Mouse (Mus musculus): ENCODE results near the gene P4ha1. TPM values are rescaled to one million over a fixed set of nuclear protein-coding genes. Genes with fewer than 3 reads are reported as not detected.

The P4ha1 gene
- polyA plus RNA-seq, 1 experiment from 2014 or later = 27.4 TPM

DNA sequence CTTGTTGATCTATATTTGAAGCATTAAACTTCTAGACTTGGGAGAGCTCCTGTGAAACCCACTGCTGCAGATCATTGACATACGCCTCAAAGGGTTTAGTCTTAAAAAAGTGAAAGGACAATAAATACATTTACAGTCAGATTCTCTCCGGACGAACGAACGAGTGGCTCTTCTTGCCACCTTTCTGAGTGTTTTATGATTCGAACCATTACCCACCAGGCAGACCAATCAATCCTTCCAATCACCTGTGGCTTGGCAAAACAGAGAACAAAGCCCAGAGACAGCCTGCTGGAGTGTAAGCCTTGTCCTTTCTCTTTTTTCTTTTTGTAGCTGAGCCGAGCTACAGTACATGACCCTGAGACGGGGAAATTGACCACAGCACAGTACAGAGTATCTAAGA is 31.9 kb downstream of the P4ha1 start:
- no peak for ATAC-seq
- Histone ChIP-seq H3K9ac (no peak overlapping the region), H3K27me3 (replicated peaks) (no peaks in the 10 kb centered on the region), H3K4me1 (peaks cover 8% of the 10 kb centered on the region; the same call in 1 of the 2 replicates), H3K9me3 (replicated peaks) (no peaks in the 10 kb centered on the region), H3K4me2 (no peak overlapping the region), H3K4me3 (no peak overlapping the region), H3K36me3 (peaks cover 80% of the 10 kb centered on the region), H3K27ac (no peak overlapping the region)
- WGBS (ENCODE audit: insufficient replicate concordance) = 78% methylated on average over 8 of the region's 8 CpGs

DNA sequence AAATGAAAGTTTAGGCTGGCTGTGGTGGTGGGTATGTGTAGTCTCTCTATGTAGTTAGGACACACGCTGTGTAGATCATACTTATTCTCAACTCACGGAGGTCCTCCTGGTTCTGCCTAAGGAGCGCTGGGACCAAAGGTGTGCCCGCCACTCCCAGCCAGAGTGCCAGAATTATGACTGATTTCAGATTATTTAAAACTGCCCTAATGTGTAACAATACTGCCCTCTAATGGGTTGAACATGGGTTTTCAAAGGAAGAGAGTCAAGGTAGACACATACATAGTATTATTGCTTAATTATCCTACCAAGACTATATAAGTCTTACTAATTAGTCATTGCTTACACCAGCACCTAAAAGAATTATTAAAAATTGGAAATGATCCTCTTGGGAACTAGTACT is 35.6 kb downstream of the P4ha1 start:
- no peaks in the 10 kb centered on the region for H3K9me3 ChIP-seq (replicated peaks)
- H3K27ac ChIP-seq = no peak overlapping the region
- peaks cover 80% of the 10 kb centered on the region for H3K36me3 ChIP-seq
- H3K9ac ChIP-seq = no peak overlapping the region
- peaks cover 14% of the 10 kb centered on the region for H3K4me1 ChIP-seq
- no peak overlapping the region for H3K4me3 ChIP-seq
- no peak overlapping the region for H3K4me2 ChIP-seq
- H3K27me3 ChIP-seq (replicated peaks) = no peaks in the 10 kb centered on the region
- 83% methylated on average over 4 of the region's 4 CpGs for WGBS (ENCODE audit: insufficient replicate concordance)
- no peak for ATAC-seq

DNA sequence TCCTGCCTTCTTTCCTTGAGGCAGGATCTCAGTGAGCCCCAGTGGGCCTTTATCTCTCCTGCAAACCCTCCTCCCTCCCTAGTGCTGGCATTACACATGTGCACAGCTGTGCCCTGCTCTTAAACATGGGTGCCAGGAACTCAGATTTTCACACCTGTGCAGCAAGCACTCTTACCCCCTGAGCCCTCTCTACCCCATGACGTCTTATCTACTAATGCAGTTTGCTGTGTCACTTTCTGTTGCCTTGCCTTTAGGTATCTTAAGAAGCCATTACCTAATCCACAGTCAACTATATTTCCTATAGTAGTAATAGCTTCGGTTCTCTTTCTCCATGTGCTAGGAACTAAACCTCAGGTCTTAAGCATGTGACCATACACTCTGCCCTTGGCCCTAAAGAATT is 40.1 kb downstream of the P4ha1 start:
- Histone ChIP-seq H3K36me3 (peaks cover 91% of the 10 kb centered on the region), H3K4me2 (no peak overlapping the region), H3K27me3 (replicated peaks) (no peaks in the 10 kb centered on the region), H3K27ac (no peak overlapping the region; the same call in 1 of the 2 replicates), H3K9ac (no peak overlapping the region), H3K4me3 (no peak overlapping the region), H3K4me1 (peaks cover 24% of the 10 kb centered on the region), H3K9me3 (replicated peaks) (no peaks in the 10 kb centered on the region)
- 38% methylated on average over 2 of the region's 2 CpGs for WGBS (ENCODE audit: insufficient replicate concordance)
- peak; percentile 64 for ATAC-seq

DNA sequence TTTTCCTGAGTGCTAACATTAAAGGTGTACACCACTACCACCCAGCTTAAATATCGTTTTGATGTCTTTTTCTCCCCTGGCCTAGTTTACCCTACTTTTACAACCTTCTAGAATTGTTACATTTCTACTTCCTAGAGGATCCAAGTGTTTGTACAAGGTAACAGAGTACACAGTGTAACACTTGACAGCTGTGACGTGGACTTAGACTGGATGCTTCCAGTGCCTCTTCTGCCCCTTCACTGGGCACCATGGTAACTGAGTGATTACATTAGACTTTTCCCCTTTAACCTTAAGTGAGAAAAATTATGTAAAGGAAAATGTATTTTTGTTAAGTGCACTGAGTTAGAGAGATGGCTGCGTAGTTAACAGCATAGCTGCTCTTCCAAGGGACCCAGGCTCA is 41.5 kb downstream of the P4ha1 start:
- Histone ChIP-seq H3K4me3 (no peak overlapping the region), H3K36me3 (peaks cover 98% of the 10 kb centered on the region), H3K9me3 (replicated peaks) (no peaks in the 10 kb centered on the region), H3K27ac (no peak overlapping the region), H3K4me1 (peaks cover 24% of the 10 kb centered on the region), H3K27me3 (replicated peaks) (no peaks in the 10 kb centered on the region), H3K4me2 (no peak overlapping the region), H3K9ac (no peak overlapping the region)
- 82% methylated on average over 3 of the region's 3 CpGs for WGBS (ENCODE audit: insufficient replicate concordance)
- ATAC-seq = no peak

DNA sequence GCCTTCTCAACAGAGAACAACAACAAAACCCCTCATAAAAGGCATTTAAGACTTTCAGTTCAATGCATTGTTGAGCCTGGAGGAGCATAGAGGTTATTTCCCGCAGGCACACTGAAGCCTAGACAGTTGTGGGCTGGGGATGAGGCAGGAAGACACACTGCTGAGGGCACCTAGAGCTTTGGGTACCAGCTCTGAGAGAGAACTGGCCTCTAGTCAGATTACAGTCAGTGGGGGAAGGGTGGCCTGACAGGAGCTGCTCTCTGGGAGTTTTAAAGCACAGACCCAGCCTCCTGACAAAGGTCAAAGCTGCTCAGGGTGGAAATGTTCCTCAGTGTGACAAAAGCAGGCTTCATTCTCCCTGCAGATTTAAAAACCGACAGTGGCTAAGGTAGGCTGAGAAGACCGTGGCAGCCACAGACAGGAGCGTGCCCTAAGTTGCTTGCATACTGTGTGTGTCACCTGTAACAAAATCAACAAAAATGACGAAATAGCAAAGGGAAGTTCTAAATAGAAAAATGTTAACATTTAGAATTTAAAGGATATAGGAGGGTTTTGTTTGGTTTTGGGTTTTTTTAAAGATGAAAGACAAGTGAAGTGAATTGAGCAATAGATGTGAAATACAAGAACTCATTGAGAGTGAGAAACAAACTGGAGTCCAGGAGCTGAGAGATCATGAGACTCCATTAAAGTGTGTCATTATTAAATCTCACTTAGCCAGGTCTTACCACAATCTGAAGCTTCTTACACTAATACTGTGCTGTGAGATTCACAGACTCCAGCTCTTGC is 42.9 kb downstream of the P4ha1 start:
- Histone ChIP-seq H3K27me3 (replicated peaks) (no peaks in the 10 kb centered on the region), H3K9ac (no peak overlapping the region), H3K27ac (peak overlapping the region; percentile 27; the same call in 1 of the 2 replicates), H3K9me3 (replicated peaks) (no peaks in the 10 kb centered on the region), H3K4me3 (no peak overlapping the region), H3K36me3 (peaks cover 98% of the 10 kb centered on the region), H3K4me2 (no peak overlapping the region), H3K4me1 (peaks cover 24% of the 10 kb centered on the region)
- WGBS (ENCODE audit: insufficient replicate concordance) = 79% methylated on average over 5 of the region's 5 CpGs
- peak; percentile 42 for ATAC-seq

DNA sequence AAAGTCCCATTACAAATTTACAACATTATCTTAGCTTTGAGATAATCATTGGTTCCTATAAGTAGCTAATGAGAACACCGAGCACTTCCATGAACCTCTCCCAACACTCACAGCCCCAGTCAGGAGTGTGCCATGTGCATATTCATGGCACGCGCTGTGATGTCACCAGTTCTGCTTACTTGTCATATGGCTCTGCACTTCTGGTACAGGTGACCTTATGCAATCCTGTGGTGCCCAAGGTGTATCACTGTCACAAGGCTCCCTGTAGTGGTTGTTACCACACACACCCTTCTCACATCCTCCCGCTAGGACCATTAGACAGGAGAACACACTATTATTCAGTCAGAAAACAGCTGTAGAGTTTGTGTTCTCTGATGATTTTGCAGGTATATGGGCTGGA is 43.6 kb downstream of the P4ha1 start:
- Histone ChIP-seq H3K9me3 (replicated peaks) (no peaks in the 10 kb centered on the region), H3K27ac (no peak overlapping the region), H3K36me3 (peaks cover 98% of the 10 kb centered on the region), H3K4me1 (peaks cover 24% of the 10 kb centered on the region), H3K27me3 (replicated peaks) (no peaks in the 10 kb centered on the region), H3K4me3 (no peak overlapping the region), H3K4me2 (no peak overlapping the region), H3K9ac (no peak overlapping the region)
- 93% methylated on average over 4 of the region's 4 CpGs for WGBS (ENCODE audit: insufficient replicate concordance)
- no peak for ATAC-seq

DNA sequence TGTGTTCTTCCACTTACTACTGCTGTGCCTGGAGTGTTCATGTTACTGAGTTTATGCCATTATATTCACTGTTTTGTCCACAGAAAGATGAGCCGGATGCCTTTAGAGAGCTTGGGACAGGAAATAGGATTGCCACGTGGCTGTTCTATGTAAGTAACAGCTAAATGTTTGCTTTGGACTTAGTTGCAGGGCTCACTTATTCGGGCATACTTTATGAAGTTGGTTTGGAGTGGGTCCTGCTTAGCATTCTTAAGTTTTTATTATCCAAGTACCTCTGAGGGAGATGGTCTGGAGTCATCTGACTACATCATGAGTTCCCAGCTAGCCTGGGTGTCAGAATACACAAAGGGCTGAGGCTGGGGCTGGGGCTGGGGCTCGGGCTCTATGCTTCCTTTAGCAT is 44.1 kb downstream of the P4ha1 start:
- H3K36me3 ChIP-seq = peaks cover 96% of the 10 kb centered on the region

DNA sequence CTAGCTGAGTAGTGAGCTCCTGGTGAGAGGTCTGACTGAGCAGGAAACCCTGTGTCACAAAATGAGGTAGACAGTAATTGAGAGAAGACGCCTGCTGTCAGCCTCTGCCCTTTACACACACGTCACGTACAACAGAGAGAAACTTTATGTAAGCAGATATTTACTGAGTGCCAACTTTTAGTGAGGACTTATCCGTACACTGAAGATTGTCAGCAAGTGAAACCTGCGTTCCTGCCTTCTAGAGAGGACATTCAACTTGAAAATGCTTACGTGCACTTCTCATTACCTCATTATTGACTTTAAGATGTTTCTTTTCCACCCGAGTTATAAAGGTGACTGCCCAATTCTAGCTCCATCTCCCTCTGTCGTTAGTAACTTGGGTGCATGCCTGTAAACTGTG is 45.6 kb downstream of the P4ha1 start:
- Histone ChIP-seq H3K9me3 (replicated peaks) (no peaks in the 10 kb centered on the region), H3K4me2 (no peak overlapping the region)
- ATAC-seq = no peak

More for the DNA sequence above, 44.1 kb downstream of the P4ha1 start:
- Histone ChIP-seq H3K9ac (no peak overlapping the region), H3K4me3 (no peak overlapping the region), H3K27me3 (replicated peaks) (no peaks in the 10 kb centered on the region), H3K4me1 (peaks cover 24% of the 10 kb centered on the region), H3K4me2 (no peak overlapping the region), H3K9me3 (replicated peaks) (no peaks in the 10 kb centered on the region), H3K27ac (no peak overlapping the region)
- WGBS (ENCODE audit: insufficient replicate concordance) = 76% methylated on average over 4 of the region's 4 CpGs
- no peak for ATAC-seq

DNA sequence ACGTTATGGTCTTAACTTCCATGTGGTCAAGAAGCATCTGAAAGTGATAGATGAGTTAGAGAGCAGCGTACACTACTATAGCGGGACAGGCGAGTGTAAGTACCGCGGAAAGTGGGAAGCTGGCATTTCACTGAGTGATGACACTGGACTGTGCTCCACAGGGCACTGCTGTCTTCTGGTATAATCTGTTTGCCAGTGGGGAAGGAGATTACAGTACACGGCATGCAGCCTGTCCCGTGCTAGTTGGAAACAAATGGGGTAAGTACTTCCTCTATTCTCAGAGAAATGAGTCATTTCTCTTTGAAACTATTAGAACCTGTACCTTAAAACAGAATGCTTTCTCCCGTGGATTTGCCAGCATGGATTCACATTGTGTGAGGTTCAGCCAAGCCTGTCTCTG is 46.3 kb downstream of the P4ha1 start:
- no peak overlapping the region for H3K4me3 ChIP-seq
- WGBS (ENCODE audit: insufficient replicate concordance) = 77% methylated on average over 9 of the region's 9 CpGs
- H3K4me2 ChIP-seq = no peak overlapping the region
- no peaks in the 10 kb centered on the region for H3K9me3 ChIP-seq (replicated peaks)
- peaks cover 8% of the 10 kb centered on the region for H3K4me1 ChIP-seq
- no peak for ATAC-seq
- no peak overlapping the region for H3K27ac ChIP-seq
- H3K27me3 ChIP-seq (replicated peaks) = no peaks in the 10 kb centered on the region
- H3K9ac ChIP-seq = no peak overlapping the region
- peaks cover 94% of the 10 kb centered on the region for H3K36me3 ChIP-seq

More for the DNA sequence above, 45.6 kb downstream of the P4ha1 start:
- Histone ChIP-seq H3K4me1 (peaks cover 11% of the 10 kb centered on the region), H3K4me3 (no peak overlapping the region), H3K27ac (no peak overlapping the region), H3K36me3 (peaks cover 95% of the 10 kb centered on the region), H3K9ac (no peak overlapping the region), H3K27me3 (replicated peaks) (no peaks in the 10 kb centered on the region)
- WGBS (ENCODE audit: insufficient replicate concordance) = 81% methylated on average over 8 of the region's 8 CpGs

DNA sequence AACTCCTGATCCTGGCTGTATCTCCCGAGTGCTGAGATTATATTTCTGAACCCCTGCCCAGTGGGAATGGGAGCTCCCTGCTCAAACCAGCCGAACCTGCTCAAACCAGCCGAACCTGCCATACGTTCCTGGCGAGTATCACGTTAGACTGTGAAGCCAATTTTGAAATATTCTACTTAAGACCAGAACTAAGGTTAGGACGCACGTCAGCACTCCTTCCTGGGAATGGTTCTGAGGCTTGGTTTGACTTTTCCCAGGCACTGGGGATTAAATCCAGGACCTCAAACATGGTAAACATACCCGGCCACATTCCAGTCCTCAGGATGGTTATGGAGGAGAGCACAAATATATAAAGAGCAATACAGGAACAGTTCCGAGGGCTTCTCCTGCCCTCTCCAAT is 54.8 kb downstream of the P4ha1 start:
- Histone ChIP-seq H3K36me3 (peaks cover 23% of the 10 kb centered on the region), H3K4me2 (no peak overlapping the region), H3K4me3 (no peak overlapping the region), H3K27ac (no peak overlapping the region), H3K27me3 (replicated peaks) (no peaks in the 10 kb centered on the region), H3K4me1 (peaks cover 18% of the 10 kb centered on the region), H3K9me3 (replicated peaks) (no peaks in the 10 kb centered on the region), H3K9ac (no peak overlapping the region)
- 84% methylated on average over 10 of the region's 10 CpGs for WGBS (ENCODE audit: insufficient replicate concordance)
- ATAC-seq = no peak

DNA sequence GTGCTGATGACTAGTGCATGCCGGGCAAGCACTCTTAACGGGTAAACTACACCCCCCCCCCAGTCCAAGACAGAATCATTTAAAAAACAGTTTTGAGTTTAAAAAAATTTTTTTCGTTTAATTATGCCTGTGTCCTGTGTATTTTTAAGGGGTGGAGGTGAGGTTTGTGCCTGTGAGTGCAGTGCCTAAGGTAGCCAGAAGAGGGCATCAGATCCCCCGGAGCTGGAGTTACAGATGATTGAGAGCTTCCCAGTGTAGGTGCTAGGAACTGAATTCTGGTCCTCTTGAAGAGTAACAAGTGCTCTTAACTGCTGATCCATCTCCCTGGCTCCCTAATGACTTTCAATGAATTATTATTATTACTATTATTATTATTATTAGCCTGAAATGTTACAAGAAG is 55.6 kb downstream of the P4ha1 start:
- Histone ChIP-seq H3K9ac (no peak overlapping the region), H3K27me3 (replicated peaks) (no peaks in the 10 kb centered on the region), H3K4me1 (peaks cover 18% of the 10 kb centered on the region), H3K4me3 (no peak overlapping the region), H3K27ac (no peak overlapping the region), H3K36me3 (peaks cover 17% of the 10 kb centered on the region), H3K9me3 (replicated peaks) (no peaks in the 10 kb centered on the region), H3K4me2 (no peak overlapping the region)
- WGBS (ENCODE audit: insufficient replicate concordance) = 81% methylated on average over 4 of the region's 4 CpGs
- no peak for ATAC-seq

DNA sequence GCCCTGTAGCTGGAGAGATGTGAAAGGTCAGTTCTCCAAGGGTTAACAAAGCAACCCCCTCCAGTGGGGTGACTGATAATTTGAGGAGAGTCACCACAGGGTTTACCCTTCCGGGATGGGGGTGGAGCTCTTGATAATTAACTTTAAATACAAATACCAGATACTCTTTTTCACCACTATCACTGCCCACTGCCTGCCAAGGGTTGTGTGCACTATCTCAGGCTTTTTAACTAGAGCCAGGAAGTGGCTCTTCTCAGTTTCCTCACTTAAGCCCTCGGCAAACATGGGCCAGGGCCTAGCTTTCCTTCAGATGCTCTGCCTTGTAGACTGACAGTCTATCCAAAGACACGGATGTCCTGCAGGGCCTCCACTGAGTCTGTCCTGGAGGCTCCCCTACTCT is 56.8 kb downstream of the P4ha1 start:
- peak; percentile 32 for ATAC-seq
- Histone ChIP-seq H3K36me3 (peaks cover 6% of the 10 kb centered on the region; the same call in 1 of the 2 replicates), H3K4me2 (peak overlapping the region; percentile 38), H3K4me3 (no peak overlapping the region), H3K4me1 (peaks cover 18% of the 10 kb centered on the region), H3K27me3 (replicated peaks) (no peaks in the 10 kb centered on the region), H3K9me3 (replicated peaks) (no peaks in the 10 kb centered on the region), H3K27ac (peak overlapping the region; percentile 74), H3K9ac (peak overlapping the region; percentile 43)
- 18% methylated on average over 3 of the region's 3 CpGs for WGBS (ENCODE audit: insufficient replicate concordance)

Data from liver, embryonic 12.5 days (tissue).